Mouse (Mus musculus) hindbrain, embryonic 10.5 days (tissue): Measurements from ENCODE around the gene Agps. TPM values are rescaled to one million over a fixed set of nuclear protein-coding genes. Genes with fewer than 3 reads are reported as not detected.

ENCODE experiments used
- DNase-seq: peaks from one replicate; pipeline ENCODE4 v3.0.0-alpha.2; 2017; ENCODE audit warnings: low spot score
- H3K27ac ChIP-seq: fragments of 300-500 bp; sonication (generic); 2 replicates; pipeline ENCODE4 v1.5.1; 2016; ENCODE audit warnings: mild to moderate bottlenecking, moderate library complexity
- H3K27me3 ChIP-seq: fragments of 300-500 bp; sonication (generic); 2 replicates; pipeline ENCODE4 v1.6.1; 2016; ENCODE audit warnings: mild to moderate bottlenecking; ENCODE audit not compliant: poor library complexity, insufficient read depth, severe bottlenecking
- H3K36me3 ChIP-seq: fragments of 300-500 bp; sonication (generic); 2 replicates; pipeline ENCODE4 v1.6.1; 2016; ENCODE audit warnings: mild to moderate bottlenecking, moderate library complexity
- H3K4me1 ChIP-seq: fragments of 300-500 bp; sonication (generic); replicated peaks from 2 replicates; pipeline ENCODE4 v1.6.1; 2016; ENCODE audit warnings: mild to moderate bottlenecking
- H3K4me3 ChIP-seq: fragments of 300-500 bp; sonication (generic); 2 replicates; pipeline ENCODE4 v1.5.1; 2016; ENCODE audit warnings: mild to moderate bottlenecking, moderate library complexity
- H3K9me3 ChIP-seq: fragments of 300-500 bp; sonication (generic); 2 replicates; pipeline ENCODE4 v1.6.1; 2016; ENCODE audit warnings: mild to moderate bottlenecking, moderate library complexity
- WGBS: fragments of 180-500 bp; shearing (Covaris S2); methylation state at CpG from one replicate; pipeline ENCODE4 v1.1.7; 2016; 5-methylcytosine and 5-hydroxymethylcytosine counted together
- polyA plus RNA-seq: library from polyadenylated mRNA; unstranded; fragments of >200 nt; fragmentation: Nextera tagmentation; extraction: Ambion mirVana; gene quantifications from 2 replicates; pipeline ENCODE4 v1.2.1, GENCODE M21; 2016

Agps gene
- polyA plus RNA-seq, 1 experiment from 2014 or later: 38.1 TPM

DNA sequence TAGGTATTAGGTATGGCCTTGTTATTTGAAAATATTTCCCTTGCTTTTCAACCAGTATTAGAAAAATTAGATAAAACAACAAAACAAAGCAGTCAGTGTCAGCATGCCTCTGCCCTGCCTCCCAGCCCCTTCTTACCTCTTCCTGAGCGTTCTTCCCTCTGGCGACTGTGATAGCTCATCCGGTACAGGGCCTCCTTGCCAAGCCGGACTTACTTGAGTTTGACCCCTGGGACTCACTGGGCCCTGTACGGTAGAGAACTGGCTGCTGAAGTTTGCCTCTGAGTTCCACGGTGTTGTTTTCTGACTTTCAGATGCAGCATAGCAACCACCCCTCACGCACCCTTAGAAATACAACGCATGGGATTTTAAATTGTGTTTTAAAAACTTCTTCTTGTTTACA is 16.5 kb upstream of the Agps start:
- Histone ChIP-seq H3K27me3 (no peaks in the 10 kb centered on the region), H3K4me1 (no peaks in the 10 kb centered on the region; the same call in 1 of the 2 replicates), H3K36me3 (no peaks in the 10 kb centered on the region), H3K4me3 (no peak overlapping the region), H3K27ac (no peak overlapping the region), H3K9me3 (no peaks in the 10 kb centered on the region)
- 74% methylated on average over 8 of the region's 8 CpGs for WGBS
- no peak for DNase-seq

DNA sequence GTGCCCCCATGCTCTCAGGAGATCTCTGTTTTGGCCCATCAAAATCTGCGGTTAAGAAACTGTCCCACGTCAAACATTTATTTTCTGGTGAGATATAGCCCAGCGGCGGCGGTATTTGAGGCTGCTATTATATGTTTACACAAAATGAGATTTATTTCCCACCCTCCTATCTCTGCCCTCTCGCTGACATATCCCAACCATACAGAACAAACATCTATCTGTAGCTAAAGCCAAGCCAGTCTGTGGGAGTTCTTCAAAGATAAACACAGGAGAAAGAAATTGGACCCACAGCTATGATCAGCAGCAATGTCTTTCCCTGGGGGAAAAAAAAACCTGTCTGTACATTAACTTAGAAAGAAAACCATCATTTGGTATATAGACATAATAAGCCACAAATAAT is 15.3 kb upstream of the Agps start:
- Histone ChIP-seq H3K27ac (no peak overlapping the region), H3K36me3 (no peaks in the 10 kb centered on the region), H3K4me3 (no peak overlapping the region), H3K9me3 (no peaks in the 10 kb centered on the region), H3K27me3 (no peaks in the 10 kb centered on the region), H3K4me1 (no peaks in the 10 kb centered on the region; the same call in 1 of the 2 replicates)
- DNase-seq: no peak
- 91% methylated on average over 6 of the region's 6 CpGs for WGBS

DNA sequence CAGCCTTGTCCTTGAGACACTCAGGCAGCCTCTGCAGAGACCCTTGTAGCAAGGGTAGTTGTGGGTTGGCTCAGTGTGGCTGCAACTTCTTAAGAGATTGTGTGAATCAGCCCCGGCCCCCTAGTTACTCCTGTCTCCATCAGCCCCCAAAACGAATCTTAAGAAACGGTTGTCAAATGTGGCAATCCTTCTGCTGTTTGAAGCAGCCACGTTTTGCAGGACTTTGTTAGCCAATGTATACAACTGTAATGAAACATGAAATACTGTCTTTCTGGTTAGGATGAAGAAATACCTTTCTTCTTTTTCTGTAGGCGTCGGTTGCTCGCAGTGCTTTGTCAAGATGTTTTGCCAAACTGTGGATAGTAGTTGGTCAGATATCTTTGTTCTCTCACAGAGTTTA is 13.3 kb upstream of the Agps start:
- H3K36me3 ChIP-seq: no peaks in the 10 kb centered on the region
- H3K4me1 ChIP-seq: peaks cover 3% of the 10 kb centered on the region
- H3K9me3 ChIP-seq: no peaks in the 10 kb centered on the region
- no peaks in the 10 kb centered on the region for H3K27me3 ChIP-seq
- no peak overlapping the region for H3K27ac ChIP-seq
- no peak for DNase-seq
- no peak overlapping the region for H3K4me3 ChIP-seq
- WGBS: 86% methylated on average over 7 of the region's 7 CpGs

DNA sequence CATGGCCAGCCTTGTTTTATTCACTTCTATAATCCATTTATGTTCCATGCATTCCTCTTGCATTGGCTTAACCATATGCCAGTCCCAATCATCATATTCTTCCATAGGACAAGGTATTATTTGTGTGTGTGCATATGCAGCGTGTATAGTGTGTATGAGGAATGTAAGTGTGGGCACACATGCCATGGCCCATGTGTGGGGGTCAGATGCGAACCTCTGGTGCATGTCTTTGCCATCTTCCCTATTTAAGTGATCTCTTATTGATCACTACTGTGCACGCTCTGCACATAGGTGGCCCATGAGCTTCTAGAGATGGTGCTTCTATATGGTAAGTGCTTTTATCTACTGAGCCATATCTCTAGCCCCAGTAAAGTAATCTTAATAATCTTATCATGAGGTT is 12.2 kb upstream of the Agps start:
- H3K27me3 ChIP-seq: no peaks in the 10 kb centered on the region
- WGBS: 87% methylated on average over 3 of the region's 3 CpGs

DNA sequence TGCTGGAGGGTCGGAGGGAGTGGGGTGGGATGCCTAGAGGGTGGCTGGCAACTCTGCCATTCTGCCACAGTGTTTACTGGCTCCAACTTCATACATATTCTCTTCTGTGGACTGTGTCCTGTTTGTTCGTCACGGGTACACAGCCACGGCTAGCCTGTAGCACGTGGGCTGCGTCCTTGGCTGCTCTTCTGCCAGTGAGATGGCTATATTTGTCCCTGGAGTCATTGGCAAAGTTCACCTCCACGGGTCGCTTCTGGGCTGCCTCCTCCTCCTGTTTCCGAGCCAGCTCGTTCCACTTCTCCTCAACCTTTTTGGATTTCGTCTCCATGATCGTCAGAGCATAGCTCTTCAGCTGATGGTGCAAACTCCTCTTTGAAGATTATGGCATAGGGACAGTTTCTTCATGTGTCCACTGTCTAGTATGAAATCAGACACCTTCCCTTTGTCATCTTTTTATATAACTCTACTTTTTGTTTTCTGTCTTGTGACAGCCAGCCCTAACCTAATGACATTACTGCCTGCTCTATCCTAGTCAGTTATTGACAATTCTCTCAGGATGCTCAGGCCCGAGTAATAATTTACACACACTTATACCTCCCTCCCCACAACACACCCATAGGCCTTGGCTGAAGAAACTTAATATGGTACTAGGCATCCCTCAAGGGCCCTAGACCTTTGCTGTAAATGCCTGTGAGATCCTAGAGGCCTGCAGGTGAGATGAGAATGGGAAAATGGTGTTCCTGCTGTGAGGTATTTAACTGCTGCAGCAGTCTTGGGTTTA is 9.8 kb upstream of the Agps start:
- no peak for DNase-seq
- Histone ChIP-seq H3K36me3 (no peaks in the 10 kb centered on the region), H3K4me3 (no peak overlapping the region), H3K27me3 (no peaks in the 10 kb centered on the region), H3K9me3 (no peaks in the 10 kb centered on the region), H3K27ac (no peak overlapping the region), H3K4me1 (peaks cover 22% of the 10 kb centered on the region)
- 92% methylated on average over 13 of the region's 13 CpGs for WGBS

More for the DNA sequence above, 12.2 kb upstream of the Agps start:
- Histone ChIP-seq H3K4me3 (no peak overlapping the region), H3K4me1 (peaks cover 11% of the 10 kb centered on the region), H3K36me3 (no peaks in the 10 kb centered on the region), H3K27ac (no peak overlapping the region), H3K9me3 (no peaks in the 10 kb centered on the region)
- DNase-seq: no peak

DNA sequence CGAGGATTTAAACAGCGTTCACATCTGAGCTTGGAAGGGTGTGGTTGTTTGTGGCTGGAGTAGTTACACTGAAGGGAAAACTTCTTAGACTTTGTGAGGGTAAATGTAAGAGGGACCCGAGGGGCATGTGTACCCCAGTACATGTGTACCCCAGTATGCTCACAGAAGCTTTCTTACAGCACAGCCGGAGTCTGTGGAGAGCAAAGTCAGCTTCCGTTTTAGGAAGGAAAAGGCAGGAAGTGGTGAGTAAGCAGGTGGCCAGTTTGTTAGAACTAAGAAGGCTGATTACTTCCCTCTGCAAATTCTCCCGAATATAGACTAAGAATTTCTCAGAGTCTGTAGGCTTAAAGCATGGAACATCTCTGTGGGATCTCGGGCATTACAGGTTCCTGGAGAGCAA is 8.2 kb upstream of the Agps start:
- Histone ChIP-seq H3K27me3 (no peaks in the 10 kb centered on the region), H3K4me3 (no peak overlapping the region), H3K27ac (peak overlapping the region; percentile 56; the same call in 1 of the 2 replicates), H3K36me3 (no peaks in the 10 kb centered on the region), H3K9me3 (no peaks in the 10 kb centered on the region), H3K4me1 (peaks cover 22% of the 10 kb centered on the region)
- DNase-seq: no peak
- WGBS: 66% methylated on average over 7 of the region's 7 CpGs

DNA sequence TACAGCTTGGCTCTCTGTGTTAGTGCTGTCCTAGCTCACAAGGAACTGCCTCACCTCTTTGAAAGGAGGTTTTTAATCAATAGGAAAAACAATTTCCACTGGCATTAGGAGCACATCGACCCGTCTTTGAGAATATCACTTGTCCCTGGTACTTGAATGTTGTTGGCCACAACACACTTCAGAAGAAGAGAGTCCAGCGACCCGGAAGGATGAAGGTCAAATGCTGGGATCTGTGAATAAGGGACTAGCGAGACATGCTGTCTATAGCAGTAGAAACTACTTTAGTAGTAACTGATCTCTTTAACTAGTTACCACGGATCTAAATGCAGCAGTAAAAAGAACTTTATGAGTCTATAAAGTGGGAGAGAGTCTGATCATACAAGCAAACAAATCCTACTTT is 7.8 kb upstream of the Agps start:
- 48% methylated on average over 6 of the region's 6 CpGs for WGBS
- peak; percentile 33 for DNase-seq
- H3K9me3 ChIP-seq: no peaks in the 10 kb centered on the region
- peak overlapping the region; percentile 56; the same call in 1 of the 2 replicates for H3K27ac ChIP-seq
- H3K36me3 ChIP-seq: no peaks in the 10 kb centered on the region
- no peak overlapping the region for H3K4me3 ChIP-seq
- no peaks in the 10 kb centered on the region for H3K27me3 ChIP-seq
- peaks cover 22% of the 10 kb centered on the region for H3K4me1 ChIP-seq

DNA sequence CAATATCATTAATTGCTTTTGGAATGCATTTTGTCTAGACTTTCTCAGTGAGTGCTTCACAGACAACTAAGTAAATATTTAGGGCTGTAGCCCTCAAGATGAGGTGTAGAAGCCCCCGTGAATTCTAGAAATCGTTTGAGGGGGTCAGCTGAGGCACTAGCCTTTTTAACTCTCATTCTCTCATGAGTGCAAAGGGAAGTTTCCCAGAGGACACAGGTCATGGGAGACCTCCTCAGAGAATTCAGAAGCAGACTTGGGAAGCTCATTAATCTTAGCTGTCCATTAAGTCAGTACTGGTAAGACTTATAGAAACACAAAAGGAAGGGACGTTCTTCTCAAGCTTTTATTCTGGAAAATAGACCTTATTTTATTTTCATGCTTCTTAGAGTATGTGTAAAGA is 7.1 kb upstream of the Agps start:
- no peaks in the 10 kb centered on the region for H3K36me3 ChIP-seq
- no peak for DNase-seq
- WGBS: 31% methylated on average over 3 of the region's 3 CpGs

DNA sequence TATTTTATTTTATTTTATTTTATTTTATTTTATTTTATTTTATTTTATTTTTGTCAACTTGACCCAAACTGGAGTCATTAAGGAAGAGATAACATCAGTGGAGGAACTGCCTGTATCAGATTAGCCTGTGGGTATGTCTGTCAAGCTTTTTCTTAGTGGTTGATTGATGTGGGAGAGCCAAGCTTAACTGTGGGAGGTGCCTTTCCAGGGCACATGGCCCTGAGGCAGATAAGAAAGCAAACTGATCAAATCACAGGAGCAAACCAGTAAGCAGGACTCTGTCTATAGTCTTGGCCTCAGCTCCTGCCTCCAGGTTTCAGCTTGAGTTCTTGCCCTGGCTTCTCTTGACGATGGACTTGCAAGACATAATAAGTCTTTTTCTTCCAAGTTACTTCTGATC is 6.4 kb upstream of the Agps start:
- Histone ChIP-seq H3K36me3 (no peaks in the 10 kb centered on the region), H3K27ac (no peak overlapping the region), H3K27me3 (no peaks in the 10 kb centered on the region), H3K4me3 (no peak overlapping the region), H3K4me1 (peaks cover 22% of the 10 kb centered on the region), H3K9me3 (no peaks in the 10 kb centered on the region)
- no peak for DNase-seq
- 53% methylated on average over 1 of the region's 1 CpGs for WGBS

More for the DNA sequence above, 7.1 kb upstream of the Agps start:
- Histone ChIP-seq H3K9me3 (no peaks in the 10 kb centered on the region), H3K4me1 (peaks cover 22% of the 10 kb centered on the region), H3K27ac (no peak overlapping the region), H3K27me3 (no peaks in the 10 kb centered on the region), H3K4me3 (no peak overlapping the region)

DNA sequence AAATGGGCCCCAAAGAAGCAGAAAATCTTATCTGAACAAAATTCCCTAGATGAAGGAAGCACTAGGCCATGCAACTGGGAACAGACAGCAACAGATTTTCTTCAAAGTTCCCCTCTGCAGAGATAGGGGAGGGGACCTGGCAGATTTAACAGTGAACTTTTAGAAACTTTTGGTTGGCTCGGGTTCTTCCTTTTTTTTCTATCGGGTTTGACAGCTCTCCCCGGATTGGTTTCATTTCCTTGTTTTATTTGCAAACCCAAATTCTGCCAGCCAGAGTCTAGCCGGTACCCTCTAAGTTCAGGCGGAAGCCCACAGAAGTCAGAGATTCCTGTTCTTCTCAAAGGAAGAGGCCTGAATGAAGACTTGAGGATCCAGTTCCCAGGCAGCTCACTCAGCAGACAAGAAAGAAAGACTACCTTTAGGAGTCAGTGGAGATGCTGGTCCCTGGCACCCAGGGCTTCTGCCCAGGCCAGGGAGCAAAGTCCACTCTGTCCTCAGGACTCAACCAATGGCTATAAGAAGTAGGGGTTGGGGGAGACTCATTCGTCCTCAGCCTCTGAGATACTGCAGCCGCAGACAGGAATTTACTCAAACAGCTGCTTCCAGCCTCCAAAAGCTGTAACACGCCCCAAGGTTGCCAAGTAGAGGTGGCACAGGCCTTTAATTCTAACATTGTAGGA is 2.9 kb upstream of the Agps start:
- 81% methylated on average over 8 of the region's 8 CpGs for WGBS
- no peak for DNase-seq
- Histone ChIP-seq H3K9me3 (no peaks in the 10 kb centered on the region), H3K27me3 (no peaks in the 10 kb centered on the region), H3K27ac (no peak overlapping the region), H3K4me3 (no peak overlapping the region), H3K4me1 (peaks cover 36% of the 10 kb centered on the region), H3K36me3 (no peaks in the 10 kb centered on the region)

DNA sequence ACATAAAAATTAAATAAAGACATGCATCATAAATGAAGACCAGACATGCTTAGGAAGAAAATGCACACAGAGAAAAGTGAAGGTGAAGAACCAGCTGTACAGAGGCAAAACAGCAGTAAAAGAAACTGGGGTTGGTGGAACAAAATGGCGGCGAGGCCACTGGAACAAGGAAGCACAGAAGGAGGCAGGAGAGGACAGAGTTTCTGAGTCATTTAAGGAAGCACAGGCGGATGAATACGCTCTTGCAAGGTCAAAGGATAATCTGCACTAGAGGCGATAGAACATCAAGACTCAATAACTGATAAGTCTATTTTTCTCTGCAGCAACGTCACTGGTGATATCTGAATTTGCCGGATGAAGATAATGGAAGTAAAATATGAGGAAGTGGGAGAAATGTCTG is 1.7 kb upstream of the Agps start:
- no peak for DNase-seq
- 94% methylated on average over 7 of the region's 7 CpGs for WGBS

DNA sequence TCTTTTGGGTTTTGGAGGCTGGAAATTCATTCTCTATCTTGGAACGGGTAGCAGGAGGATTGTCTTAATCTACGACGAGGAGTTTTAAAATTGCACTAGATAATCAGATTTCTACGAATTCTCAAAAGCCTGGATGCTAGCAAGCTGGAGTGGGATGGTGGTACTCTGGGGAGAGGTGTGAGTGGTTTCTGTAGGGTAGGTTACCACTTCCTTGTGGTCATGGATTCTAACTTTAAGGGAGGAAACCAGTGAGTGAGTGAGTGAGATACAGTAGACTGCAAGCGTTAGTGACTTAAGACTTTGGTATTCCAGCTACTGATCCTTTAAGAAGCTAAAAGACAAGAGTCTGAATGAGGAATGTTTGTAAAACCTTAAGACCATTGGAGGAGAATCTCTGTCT is 804 bp downstream of the Agps start:
- Histone ChIP-seq H3K4me1 (peaks cover 26% of the 10 kb centered on the region), H3K36me3 (0 out of 2 replicates have a peak, but pooled peaks cover 3% of the 10 kb centered on the region), H3K9me3 (no peaks in the 10 kb centered on the region), H3K4me3 (peak overlapping the region; percentile 70), H3K27me3 (no peaks in the 10 kb centered on the region), H3K27ac (peak overlapping the region; percentile 97)
- DNase-seq: no peak
- WGBS: 1% methylated on average over 5 of the region's 5 CpGs

More for the DNA sequence above, 1.7 kb upstream of the Agps start:
- Histone ChIP-seq H3K4me1 (peaks cover 29% of the 10 kb centered on the region), H3K27ac (no peak overlapping the region), H3K4me3 (no peak overlapping the region), H3K27me3 (no peaks in the 10 kb centered on the region), H3K36me3 (no peaks in the 10 kb centered on the region), H3K9me3 (no peaks in the 10 kb centered on the region)

DNA sequence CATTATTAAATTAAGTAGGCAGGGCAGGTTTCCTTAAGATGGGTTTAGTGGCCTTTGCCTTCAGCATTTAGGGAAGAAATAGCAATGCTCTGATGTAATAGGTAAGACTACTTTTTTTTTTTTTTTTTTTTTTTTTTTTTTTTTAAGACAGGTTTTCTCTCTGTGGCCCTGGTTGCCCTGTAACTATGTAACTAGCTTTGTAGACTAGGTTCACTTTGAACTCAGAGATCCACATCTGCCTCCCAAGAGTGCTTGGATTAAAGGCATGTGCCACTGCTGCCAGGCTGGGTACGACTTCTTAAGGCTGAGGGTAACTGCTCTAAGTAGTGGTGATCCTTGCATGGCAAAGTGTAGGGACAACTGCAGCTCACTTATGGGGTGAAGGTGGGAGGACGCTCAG is 2.5 kb downstream of the Agps start:
- no peaks in the 10 kb centered on the region for H3K27me3 ChIP-seq
- H3K27ac ChIP-seq: no peak overlapping the region
- H3K9me3 ChIP-seq: no peaks in the 10 kb centered on the region
- H3K4me1 ChIP-seq: peaks cover 26% of the 10 kb centered on the region
- 94% methylated on average over 2 of the region's 2 CpGs for WGBS
- DNase-seq: no peak
- no peak overlapping the region for H3K4me3 ChIP-seq
- H3K36me3 ChIP-seq: 0 out of 2 replicates have a peak, but pooled peaks cover 3% of the 10 kb centered on the region
